Mouse (Mus musculus) kidney, adult 2 months (tissue): ENCODE data around the gene Ttc1.

Experiments
- CTCF ChIP-seq: fragments of 200-500 bp; conservative IDR thresholded peaks from 2 replicates; pipeline ENCODE4 v1.5.1; 2011; ENCODE audit warnings: low read depth, mild to moderate bottlenecking, control low read depth, low read length, moderate library complexity, mixed read lengths; ENCODE audit not compliant: insufficient read depth, insufficient read length
- POLR2A ChIP-seq: fragments of 200-500 bp; IDR thresholded peaks from one replicate; pipeline ENCODE4 v1.6.1; 2011; ENCODE audit warnings: low read depth, low read length, control low read depth

DNA sequence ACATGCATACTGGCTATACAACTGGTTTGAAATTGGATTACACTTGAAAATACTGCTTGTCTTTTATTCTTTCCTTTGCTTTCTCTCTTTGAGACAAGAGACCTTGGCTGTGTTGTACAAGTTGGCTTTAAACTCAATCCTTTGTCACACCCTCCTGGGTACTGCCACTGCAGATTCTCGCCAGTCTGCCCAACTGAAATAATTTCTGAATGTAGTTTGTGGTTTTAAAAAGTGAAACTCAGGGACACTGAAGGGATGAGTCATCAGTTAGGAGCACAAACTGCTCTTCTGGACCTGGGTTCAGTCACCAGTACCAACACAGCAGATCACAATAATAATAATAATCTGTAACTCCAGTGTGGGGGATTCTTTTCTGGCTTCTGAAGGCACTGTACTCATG is 44.3 kb downstream of the Ttc1 start:
- no peak for TF ChIP-seq CTCF
- no peak for TF ChIP-seq POLR2A
